23 mouse cellular contexts compared by ENCODE assay signal in genomic region chr5:129701706-129702105, GRCm38 (mm10). TPM values are rescaled to one million over a fixed set of nuclear protein-coding genes. Genes with fewer than 3 reads are reported as not detected.
A peak's percentile ranks its signal among the peaks of the same experiment; 100 is the strongest.
DNase-seq lines count a peak whose midpoint lies in the region.
"Had no signal": no experiment of that assay in that cellular context is flagged by ENCODE, and none has a peak within 500 bp of the region (broad histone marks: within the 10 kb centered on the region; RNA-seq: fewer than 3 reads in every experiment).

No protein-coding gene starts in this region.

- DNase-seq in adrenal gland, adult 2 months: peak; percentile 60
- no peak for DNase-seq in adrenal gland, postnatal 10 days
- peak; percentile 49 for DNase-seq in adrenal gland, postnatal 14 days
- DNase-seq in adrenal gland, postnatal 25 days: no peak
- peak; percentile 42 to 43 for DNase-seq in adrenal gland, postnatal 36 days
- DNase-seq in cerebellum, postnatal 14 days: no peak
- DNase-seq: cerebellum, adult 11-12 months; cerebellum, adult 2 months; cerebellum, adult 9-10 months; cerebellum, postnatal 10 days; cerebellum, postnatal 36 days; embryo, embryonic 11 days had no signal

RNA-seq across cellular contexts. Expression of gene Sept14, which starts 6.6 kb away (rescaled TPM):
- total RNA-seq in adrenal gland, adult 2 months (2021): under 1 TPM in 1 of 2 experiments, not detected in 1; 0.46 TPM
- polyA plus RNA-seq in adrenal gland, adult 2 months (2012; rRNA removed): not detected in 2 replicates
- total RNA-seq in adrenal gland, postnatal 10 days (2021): not detected
- total RNA-seq in adrenal gland, postnatal 14 days (2021): not detected in 2 replicates
- total RNA-seq in adrenal gland, postnatal 25 days (2021): not detected in 2 replicates
- total RNA-seq in adrenal gland, postnatal 36 days (2021): not detected
- total RNA-seq: common myeloid progenitor, adult 5-6 weeks; MEL had no signal
- polyA plus RNA-seq: C2C12; cerebellum, adult 2 months; embryonic facial prominence, embryonic 11.5 days; embryonic facial prominence, embryonic 13.5 days; embryonic facial prominence, embryonic 15.5 days; erythroblast, embryonic 14.5 days; forebrain, embryonic 10.5 days; forebrain, embryonic 12.5 days; forebrain, embryonic 14.5 days; forebrain, embryonic 16.5 days had no signal

RNA-seq across cellular contexts. Expression of gene Mrps17, which starts 13.6 kb away (rescaled TPM):
- 10 to 100 TPM; 88.0 to 94.4 TPM for total RNA-seq in adrenal gland, adult 2 months (2021)
- 52.1 and 61.4 TPM in 2 replicates for polyA plus RNA-seq in adrenal gland, adult 2 months (2012; rRNA removed)
- 100 to 1,000 TPM in 1 of 2 experiments, 10 to 100 TPM in 1; 94.3 to 101 TPM for total RNA-seq in adrenal gland, postnatal 10 days (2021)
- 90.9 and 98.1 TPM in 2 replicates for total RNA-seq in adrenal gland, postnatal 14 days (2021)
- total RNA-seq in adrenal gland, postnatal 25 days (2021): 96.8 and 110 TPM in 2 replicates
- 100 to 1,000 TPM in 1 of 2 experiments, 10 to 100 TPM in 1; 80.7 to 106 TPM for total RNA-seq in adrenal gland, postnatal 36 days (2021)

RNA-seq across cellular contexts. Expression of gene Nipsnap2, which starts 23.2 kb away (rescaled TPM):
- 100 to 1,000 TPM; 121 to 123 TPM for total RNA-seq in adrenal gland, adult 2 months (2021)
- 35.0 and 44.8 TPM in 2 replicates for polyA plus RNA-seq in adrenal gland, adult 2 months (2012; rRNA removed)
- total RNA-seq in adrenal gland, postnatal 10 days (2021): 100 to 1,000 TPM; 125 to 184 TPM
- 116 and 119 TPM in 2 replicates for total RNA-seq in adrenal gland, postnatal 14 days (2021)
- 117 and 132 TPM in 2 replicates for total RNA-seq in adrenal gland, postnatal 25 days (2021)
- total RNA-seq in adrenal gland, postnatal 36 days (2021): 100 to 1,000 TPM; 116 to 140 TPM

RNA-seq across cellular contexts. Expression of gene Zfp11, which starts 31.8 kb away (rescaled TPM):
- 1 to 10 TPM; 2.5 to 4.1 TPM for total RNA-seq in adrenal gland, adult 2 months (2021)
- polyA plus RNA-seq in adrenal gland, adult 2 months (2012; rRNA removed): 0.89 and 0.94 TPM in 2 replicates
- 1 to 10 TPM; 3.2 to 4.4 TPM for total RNA-seq in adrenal gland, postnatal 10 days (2021)
- total RNA-seq in adrenal gland, postnatal 14 days (2021): 2.9 and 3.2 TPM in 2 replicates
- total RNA-seq in adrenal gland, postnatal 25 days (2021): 4.2 and 5.2 TPM in 2 replicates
- 1 to 10 TPM; 2.3 to 3.3 TPM for total RNA-seq in adrenal gland, postnatal 36 days (2021)
- total RNA-seq: MEL had no signal

Comparison
In these comparisons a context has a peak if more than half of its experiments do, and no peak if none do; other contexts are left out.
1. DNase-seq: peak in adrenal gland, adult 2 months (single experiment), adrenal gland, postnatal 14 days (single experiment) and adrenal gland, postnatal 36 days (2 of 2); none in adrenal gland, postnatal 10 days (single experiment), adrenal gland, postnatal 25 days (single experiment) and cerebellum, postnatal 14 days (0 of 2).